Mouse (Mus musculus): ENCODE data around the gene Slc25a48. TPM values are rescaled to one million over a fixed set of nuclear protein-coding genes. Genes with fewer than 3 reads are reported as not detected.

Slc25a48 gene
- polyA plus RNA-seq, 1 experiment from 2014 or later, result 0.22 TPM

- no peak for ATAC-seq (ENCODE audit: insufficient read depth)
- WGBS, result 61% methylated on average over 6 of the region's 6 CpGs
- no peaks in the 10 kb centered on the region for H3K36me3 ChIP-seq (ENCODE audit: insufficient read depth)
Measured at GRCm38 (mm10) chr13:56506871-56507496, 68.8 kb downstream of the Slc25a48 start.

GRCm38 (mm10) chr13:56509796-56510195, 71.6 kb downstream of the Slc25a48 start:
- no peaks in the 10 kb centered on the region for H3K4me1 ChIP-seq (ENCODE audit: insufficient read depth)
- no peak for TF ChIP-seq CTCF (IDR thresholded peaks at IDR 0.05; ENCODE audit: low read depth)
- no peaks in the 10 kb centered on the region for H3K27me3 ChIP-seq (ENCODE audit: insufficient read depth, low read length)
- H3K9ac ChIP-seq, result no peak overlapping the region
- H3K4me3 ChIP-seq (ENCODE audit: low read depth, low read length), result no peak overlapping the region
- H3K36me3 ChIP-seq (ENCODE audit: insufficient read depth), result no peaks in the 10 kb centered on the region
- DNase-seq, result no peak
- 75% methylated on average over 2 of the region's 2 CpGs for WGBS
- no peak overlapping the region for H3K4me2 ChIP-seq
- no peak overlapping the region for H3K27ac ChIP-seq (ENCODE audit: low read depth)
- ATAC-seq (ENCODE audit: insufficient read depth), result no peak
- H3K9me3 ChIP-seq (ENCODE audit: low read depth, low read length), result no peaks in the 10 kb centered on the region

More at GRCm38 (mm10) chr13:56506871-56507496, 68.8 kb downstream of the Slc25a48 start:
- Histone ChIP-seq H3K4me3 (ENCODE audit: low read depth, low read length) (no peak overlapping the region), H3K9ac (no peak overlapping the region), H3K4me2 (no peak overlapping the region), H3K4me1 (ENCODE audit: insufficient read depth) (no peaks in the 10 kb centered on the region), H3K27me3 (ENCODE audit: insufficient read depth, low read length) (no peaks in the 10 kb centered on the region), H3K27ac (ENCODE audit: low read depth) (no peak overlapping the region), H3K9me3 (ENCODE audit: low read depth, low read length) (no peaks in the 10 kb centered on the region)
- DNase-seq, result no peak
- no peak for TF ChIP-seq CTCF (IDR thresholded peaks at IDR 0.05; ENCODE audit: low read depth)

GRCm38 (mm10) chr13:56513595-56513994, 75.4 kb downstream of the Slc25a48 start:
- no peak overlapping the region for H3K4me3 ChIP-seq (ENCODE audit: low read depth, low read length)
- no peaks in the 10 kb centered on the region for H3K36me3 ChIP-seq (ENCODE audit: insufficient read depth)
- ATAC-seq (ENCODE audit: insufficient read depth) (no peak), DNase-seq (peak; percentile 7)
- H3K27ac ChIP-seq (ENCODE audit: low read depth), result no peak overlapping the region
- no peaks in the 10 kb centered on the region for H3K27me3 ChIP-seq (ENCODE audit: insufficient read depth, low read length)
- no peak overlapping the region for H3K9ac ChIP-seq
- no peak overlapping the region for H3K4me2 ChIP-seq
- TF ChIP-seq CTCF (IDR thresholded peaks at IDR 0.05; ENCODE audit: low read depth), result no peak
- no peaks in the 10 kb centered on the region for H3K4me1 ChIP-seq (ENCODE audit: insufficient read depth)
- H3K9me3 ChIP-seq (ENCODE audit: low read depth, low read length), result no peaks in the 10 kb centered on the region

GRCm38 (mm10) chr13:56516311-56516710, 78.2 kb downstream of the Slc25a48 start:
- TF ChIP-seq CTCF (IDR thresholded peaks at IDR 0.05; ENCODE audit: low read depth), result no peak
- Histone ChIP-seq H3K4me2 (no peak overlapping the region), H3K27me3 (ENCODE audit: insufficient read depth, low read length) (no peaks in the 10 kb centered on the region), H3K4me3 (ENCODE audit: low read depth, low read length) (no peak overlapping the region), H3K9me3 (ENCODE audit: low read depth, low read length) (no peaks in the 10 kb centered on the region), H3K9ac (no peak overlapping the region), H3K36me3 (ENCODE audit: insufficient read depth) (no peaks in the 10 kb centered on the region), H3K27ac (ENCODE audit: low read depth) (no peak overlapping the region), H3K4me1 (ENCODE audit: insufficient read depth) (no peaks in the 10 kb centered on the region)
- WGBS, result 50% methylated on average over 4 of the region's 4 CpGs
- DNase-seq (peak; percentile 15), ATAC-seq (ENCODE audit: insufficient read depth) (no peak)

- Histone ChIP-seq H3K4me2 (no peak overlapping the region), H3K9ac (no peak overlapping the region), H3K27me3 (ENCODE audit: insufficient read depth, low read length) (no peaks in the 10 kb centered on the region), H3K4me3 (ENCODE audit: low read depth, low read length) (no peak overlapping the region), H3K27ac (ENCODE audit: low read depth) (no peak overlapping the region), H3K4me1 (ENCODE audit: insufficient read depth) (no peaks in the 10 kb centered on the region), H3K9me3 (ENCODE audit: low read depth, low read length) (no peaks in the 10 kb centered on the region), H3K36me3 (ENCODE audit: insufficient read depth) (no peaks in the 10 kb centered on the region)
- 49% methylated on average over 7 of the region's 7 CpGs for WGBS
- DNase-seq, result no peak
- no peak for ATAC-seq (ENCODE audit: insufficient read depth)
- TF ChIP-seq CTCF (IDR thresholded peaks at IDR 0.05; ENCODE audit: low read depth), result no peak
Measured at GRCm38 (mm10) chr13:56516816-56517215, 78.7 kb downstream of the Slc25a48 start.

GRCm38 (mm10) chr13:56522081-56522820, 84.1 kb downstream of the Slc25a48 start, which contains the start of gene Fbxl21:
TSS of gene Fbxl21 (plus strand) at chr13:56522472.
- Histone ChIP-seq H3K27me3 (ENCODE audit: insufficient read depth, low read length) (no peaks in the 10 kb centered on the region), H3K9ac (peak within 1 kb of the TSS; percentile 62), H3K27ac (ENCODE audit: low read depth) (no peak within 1 kb of the TSS), H3K4me1 (ENCODE audit: insufficient read depth) (no peaks in the 10 kb centered on the region), H3K36me3 (ENCODE audit: insufficient read depth) (no peaks in the 10 kb centered on the region), H3K9me3 (ENCODE audit: low read depth, low read length) (no peaks in the 10 kb centered on the region), H3K4me3 (ENCODE audit: low read depth, low read length) (peak within 1 kb of the TSS; percentile 65), H3K4me2 (peak within 1 kb of the TSS; percentile 92)
- WGBS, result under 1% methylated on average over 56 of the region's 56 CpGs
- peak; percentile 94 for DNase-seq
- no peak for TF ChIP-seq CTCF (IDR thresholded peaks at IDR 0.05; ENCODE audit: low read depth)
- peak; percentile 99 for ATAC-seq (ENCODE audit: insufficient read depth)

- peak; percentile 29; the same call in 1 of the 2 replicates for ATAC-seq (ENCODE audit: insufficient read depth)
- H3K36me3 ChIP-seq (ENCODE audit: insufficient read depth), result no peaks in the 10 kb centered on the region
- peak; percentile 13 for DNase-seq
- no peak overlapping the region for H3K27ac ChIP-seq (ENCODE audit: low read depth)
- H3K27me3 ChIP-seq (ENCODE audit: insufficient read depth, low read length), result no peaks in the 10 kb centered on the region
- no peaks in the 10 kb centered on the region for H3K4me1 ChIP-seq (ENCODE audit: insufficient read depth)
- no peak for TF ChIP-seq CTCF (IDR thresholded peaks at IDR 0.05; ENCODE audit: low read depth)
- peak overlapping the region; percentile 65 for H3K4me3 ChIP-seq (ENCODE audit: low read depth, low read length)
- peak overlapping the region; percentile 62 for H3K9ac ChIP-seq
- 5% methylated on average over 8 of the region's 8 CpGs for WGBS
- H3K9me3 ChIP-seq (ENCODE audit: low read depth, low read length), result no peaks in the 10 kb centered on the region
- peak overlapping the region; percentile 92 for H3K4me2 ChIP-seq
Measured at GRCm38 (mm10) chr13:56522821-56523167, 84.6 kb downstream of the Slc25a48 start.

Other genes starting within 250 kb of the Slc25a48 start
- gene Neurog1, start 186.2 kb upstream of the Slc25a48 start, polyA plus RNA-seq (2014; fragmentation: Nextera tagmentation; extraction: Ambion mirVana), result not detected in 2 replicates
- 9.0 and 9.8 TPM in 2 replicates for gene Cxcl14, start 141.8 kb upstream of the Slc25a48 start, polyA plus RNA-seq (2014; fragmentation: Nextera tagmentation; extraction: Ambion mirVana)
- not detected in 2 replicates for gene Gm3045, start 11.8 kb upstream of the Slc25a48 start, polyA plus RNA-seq (2014; fragmentation: Nextera tagmentation; extraction: Ambion mirVana)
- gene Il9, start 43.9 kb downstream of the Slc25a48 start, polyA plus RNA-seq (2014; fragmentation: Nextera tagmentation; extraction: Ambion mirVana), result not detected in 2 replicates
- 1.7 and 2.2 TPM in 2 replicates for gene Fbxl21, start 84.1 kb downstream of the Slc25a48 start, polyA plus RNA-seq (2014; fragmentation: Nextera tagmentation; extraction: Ambion mirVana)
- gene Lect2, start 110.1 kb downstream of the Slc25a48 start, polyA plus RNA-seq (2014; fragmentation: Nextera tagmentation; extraction: Ambion mirVana), result not detected in 2 replicates
- 165 and 171 TPM in 2 replicates for gene Tgfbi, start 171.2 kb downstream of the Slc25a48 start, polyA plus RNA-seq (2014; fragmentation: Nextera tagmentation; extraction: Ambion mirVana)

Measured in lung, embryonic 14.5 days (tissue).